ENCODE assay signal across 18 mouse cellular contexts in the genomic region with DNA sequence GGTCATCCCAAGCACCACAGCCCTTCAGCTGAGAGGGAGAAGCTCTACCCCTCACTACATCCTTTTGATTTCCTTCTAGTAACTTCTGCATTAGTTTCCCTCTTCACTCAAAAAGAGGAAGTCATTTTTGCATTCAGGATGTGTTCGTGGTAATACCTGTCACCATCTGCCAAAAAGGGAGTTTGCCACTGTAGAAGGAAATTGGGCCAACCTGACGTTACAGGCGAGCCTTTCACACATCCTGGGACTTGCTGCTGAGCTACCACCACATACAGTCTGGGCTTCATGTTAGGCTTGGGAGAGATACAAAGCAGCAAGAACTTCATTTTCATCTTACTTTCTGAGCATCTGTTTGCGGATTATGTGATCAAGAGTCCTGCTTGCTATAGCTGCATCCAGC. TPM values are rescaled to one million over a fixed set of nuclear protein-coding genes. Genes with fewer than 3 reads are reported as not detected.
A peak's percentile ranks its signal among the peaks of the same experiment; 100 is the strongest.
DNase-seq lines count a peak whose midpoint lies in the region; ATAC-seq lines count a peak whose summit lies in the region.
"Had no signal": no experiment of that assay in that cellular context is flagged by ENCODE, and none has a peak within 500 bp of the region (broad histone marks: within the 10 kb centered on the region; RNA-seq: fewer than 3 reads in every experiment).

No protein-coding gene starts in this region.

- peak; percentile 88 for ATAC-seq in megakaryocyte progenitor cell, adult 5-6 weeks (replicated peaks; ENCODE audit: poor library complexity)
- ATAC-seq: forebrain, postnatal 0 days; hindbrain, postnatal 0 days had no signal

- intact Hi-C loops in heart, postnatal 10 days (cut with DNase I) = no loop called here

- DNase-seq in spleen, adult 12 weeks (ENCODE audit: low spot score) = peak; percentile 10
- no peak for DNase-seq in spleen, postnatal 10 days (ENCODE audit: low spot score in 2 of 2)
- peak; percentile 40 for DNase-seq in CD4-positive helper T cell, adult 2 months (ENCODE audit: low read depth, low spot score)
- peak; percentile 22 for DNase-seq in T-cell, adult 2 months (ENCODE audit: low spot score)
- no peak for DNase-seq in cerebellum, adult 11-12 months
- DNase-seq in embryo, embryonic 10.5 days (ENCODE audit: low spot score) = no peak
- DNase-seq in heart, postnatal 10 days = no peak
- DNase-seq: adrenal gland, adult 8-10 months; cerebellum, postnatal 10 days; forebrain, postnatal 0 days; gastrocnemius, postnatal 14 days; heart, postnatal 14 days; kidney, adult 2 months; left cerebral cortex, postnatal 4 days; lung, postnatal 14 days; right cerebral cortex, postnatal 25 days had no signal

RNA-seq across cellular contexts. Expression of a gene that starts 6.2 kb away (rescaled TPM):
- total RNA-seq in megakaryocyte progenitor cell, adult 5-6 weeks (2015) = 47.7 and 55.6 TPM in 2 replicates
- total RNA-seq in megakaryocyte progenitor cell, adult 5-6 weeks (2017) = 40.1 and 44.7 TPM in 2 replicates
- 10 to 100 TPM; 30.9 to 35.6 TPM for total RNA-seq in heart, postnatal 10 days (2021)

RNA-seq across cellular contexts. Expression of a gene that starts 6.3 kb away (rescaled TPM):
- 70.8 and 82.6 TPM in 2 replicates for total RNA-seq in megakaryocyte progenitor cell, adult 5-6 weeks (2015)
- 38.8 and 39.2 TPM in 2 replicates for total RNA-seq in megakaryocyte progenitor cell, adult 5-6 weeks (2017)
- 10 to 100 TPM; 17.6 to 18.6 TPM for total RNA-seq in heart, postnatal 10 days (2021)

RNA-seq across cellular contexts. Expression of a gene that starts 24.2 kb away (rescaled TPM):
- 130 and 154 TPM in 2 replicates for total RNA-seq in megakaryocyte progenitor cell, adult 5-6 weeks (2015)
- total RNA-seq in megakaryocyte progenitor cell, adult 5-6 weeks (2017) = 122 and 128 TPM in 2 replicates
- total RNA-seq in heart, postnatal 10 days (2021) = 10 to 100 TPM; 29.0 to 32.7 TPM

RNA-seq across cellular contexts. Expression of a gene that starts 24.3 kb away (rescaled TPM):
- 19.6 and 24.6 TPM in 2 replicates for total RNA-seq in megakaryocyte progenitor cell, adult 5-6 weeks (2015)
- 19.9 and 26.3 TPM in 2 replicates for total RNA-seq in megakaryocyte progenitor cell, adult 5-6 weeks (2017)
- total RNA-seq in heart, postnatal 10 days (2021) = 10 to 100 TPM; 52.3 to 54.0 TPM

Comparison
In these comparisons a context has a peak if more than half of its experiments do, and no peak if none do; other contexts are left out.
1. DNase-seq: peak in spleen, adult 12 weeks (single experiment), CD4-positive helper T cell, adult 2 months (single experiment) and T-cell, adult 2 months (single experiment); none in spleen, postnatal 10 days (0 of 2), cerebellum, adult 11-12 months (single experiment), embryo, embryonic 10.5 days (single experiment) and heart, postnatal 10 days (0 of 2).